Mouse (Mus musculus) lung, postnatal 4 days (tissue): Measurements from ENCODE around the gene Crip2.

ENCODE experiments used
- DNase-seq, 2 experiments: peaks; one replicate each; pipeline ENCODE4 v3.0.0; 2021

Gene Crip2

DNA sequence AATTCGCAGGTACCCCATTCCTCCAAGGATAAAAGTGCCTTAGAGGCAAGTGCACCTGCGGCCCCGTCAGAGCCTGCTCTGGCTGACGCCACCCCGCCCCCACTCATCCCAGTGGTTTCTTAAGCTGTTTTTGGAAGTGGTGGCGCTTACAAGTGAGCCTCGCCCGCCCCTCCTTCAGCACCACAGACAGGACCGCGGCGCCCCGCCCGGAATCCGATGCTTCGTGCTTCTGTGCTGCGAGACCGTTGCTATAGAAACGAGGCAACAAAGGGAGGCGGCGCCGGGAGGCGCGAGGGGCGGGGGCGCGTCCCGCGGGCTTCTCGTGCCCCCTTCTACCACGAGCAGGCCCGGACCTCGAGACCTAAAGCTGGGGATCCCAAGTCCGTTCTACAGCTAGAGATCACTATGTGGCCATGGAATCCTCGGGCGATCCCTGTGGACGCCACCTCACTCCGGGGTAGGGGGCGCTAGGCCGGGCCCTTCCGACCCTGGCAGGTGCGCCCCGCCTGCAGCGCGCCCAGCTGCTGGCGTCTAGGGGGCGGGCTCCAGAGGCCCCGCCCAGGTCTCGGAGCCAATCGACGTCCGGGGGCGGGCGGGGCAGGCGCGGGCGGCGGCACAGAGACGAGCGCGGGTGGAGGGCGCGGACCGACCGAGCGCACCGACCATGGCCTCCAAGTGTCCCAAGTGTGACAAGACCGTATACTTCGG lies at the start of gene Crip2:
TSS of gene Crip2 (plus strand) at position 329 of the 708 bp plus-strand sequence.
- peak; percentile 94 to 98 for DNase-seq

DNA sequence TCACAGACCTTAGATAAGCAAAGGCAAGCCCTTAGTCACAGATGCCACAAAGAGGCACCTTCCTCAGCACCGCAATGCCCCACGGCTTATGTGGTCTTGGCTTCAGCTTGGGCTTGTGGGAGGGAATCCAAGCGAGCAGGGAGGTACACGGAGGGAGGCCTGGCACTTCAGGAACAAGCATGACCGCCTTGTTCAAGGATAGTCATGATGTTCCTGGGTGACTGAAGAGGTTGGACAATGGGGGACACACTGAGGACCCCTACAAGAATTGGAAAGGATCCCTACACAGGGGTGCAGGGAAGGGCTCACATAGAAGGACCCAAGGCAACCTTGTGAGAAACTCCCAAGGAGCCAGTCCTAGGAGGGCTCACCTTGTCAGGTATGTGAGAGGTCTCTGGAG lies 43.0 kb upstream of the Crip2 start:
- DNase-seq = no peak

DNA sequence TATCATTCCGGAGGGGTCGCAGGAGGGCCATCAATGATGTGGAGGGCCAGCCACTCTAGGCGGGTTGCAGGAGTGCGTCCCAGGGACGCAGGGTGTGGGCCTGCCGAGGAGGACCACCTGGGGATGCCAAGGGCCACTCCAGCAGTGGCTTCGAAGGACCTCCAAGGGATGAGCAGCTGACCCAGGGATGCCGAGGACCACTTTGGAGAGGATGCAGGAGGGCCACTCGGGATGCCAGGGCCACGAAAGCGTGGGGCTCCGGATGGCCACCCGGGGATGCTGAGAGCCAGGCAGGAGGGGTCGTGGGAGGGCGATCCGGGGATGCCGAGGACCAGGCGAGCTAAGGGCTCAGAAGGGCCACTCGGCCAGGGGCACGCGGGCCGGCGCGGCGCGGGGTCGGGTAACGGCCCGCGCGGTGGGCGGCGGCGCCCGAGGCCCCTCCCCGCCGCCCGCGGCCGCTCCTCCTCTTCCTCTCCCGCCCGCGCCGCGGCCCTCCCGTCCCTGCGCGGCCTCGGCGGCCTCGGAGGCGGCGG lies 42.2 kb upstream of the Crip2 start, which contains the start of gene Mta1:
TSS of gene Mta1 (plus strand) at position 530 of the 533 bp plus-strand sequence.
- peak; percentile 55 to 73 for DNase-seq

DNA sequence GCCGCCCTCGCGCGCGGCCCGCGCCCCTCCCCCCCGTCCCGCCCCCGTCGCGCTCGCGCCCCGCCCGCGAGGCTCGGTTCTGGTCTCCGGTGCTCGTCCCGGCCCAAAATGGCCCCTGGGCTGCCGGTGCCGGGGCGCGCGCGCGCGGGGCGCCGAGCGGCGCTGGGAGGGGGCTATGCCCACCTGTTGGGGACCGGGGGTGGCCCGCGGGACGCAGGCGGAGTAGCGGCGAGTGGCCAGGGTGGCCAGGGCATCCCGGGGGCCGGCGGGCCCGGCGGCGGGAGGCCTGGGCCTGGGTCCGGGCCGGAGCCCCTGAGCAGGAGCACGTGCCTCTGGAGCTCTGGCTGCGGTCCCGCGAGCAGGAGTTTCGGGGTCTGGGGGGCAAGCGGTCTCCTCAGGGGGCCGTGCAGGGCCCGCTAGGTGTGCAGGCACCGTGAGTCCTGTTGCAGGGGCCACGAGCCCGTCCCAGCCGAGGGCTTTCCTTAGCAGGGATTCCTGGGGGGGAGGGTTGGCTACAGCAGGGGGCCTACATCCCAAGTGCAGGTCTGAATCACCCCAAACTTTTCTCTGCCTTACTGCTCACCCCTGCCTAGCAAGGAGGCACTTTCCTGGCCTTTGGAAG lies 41.4 kb upstream of the Crip2 start:
- peak; percentile 44 to 45 for DNase-seq

DNA sequence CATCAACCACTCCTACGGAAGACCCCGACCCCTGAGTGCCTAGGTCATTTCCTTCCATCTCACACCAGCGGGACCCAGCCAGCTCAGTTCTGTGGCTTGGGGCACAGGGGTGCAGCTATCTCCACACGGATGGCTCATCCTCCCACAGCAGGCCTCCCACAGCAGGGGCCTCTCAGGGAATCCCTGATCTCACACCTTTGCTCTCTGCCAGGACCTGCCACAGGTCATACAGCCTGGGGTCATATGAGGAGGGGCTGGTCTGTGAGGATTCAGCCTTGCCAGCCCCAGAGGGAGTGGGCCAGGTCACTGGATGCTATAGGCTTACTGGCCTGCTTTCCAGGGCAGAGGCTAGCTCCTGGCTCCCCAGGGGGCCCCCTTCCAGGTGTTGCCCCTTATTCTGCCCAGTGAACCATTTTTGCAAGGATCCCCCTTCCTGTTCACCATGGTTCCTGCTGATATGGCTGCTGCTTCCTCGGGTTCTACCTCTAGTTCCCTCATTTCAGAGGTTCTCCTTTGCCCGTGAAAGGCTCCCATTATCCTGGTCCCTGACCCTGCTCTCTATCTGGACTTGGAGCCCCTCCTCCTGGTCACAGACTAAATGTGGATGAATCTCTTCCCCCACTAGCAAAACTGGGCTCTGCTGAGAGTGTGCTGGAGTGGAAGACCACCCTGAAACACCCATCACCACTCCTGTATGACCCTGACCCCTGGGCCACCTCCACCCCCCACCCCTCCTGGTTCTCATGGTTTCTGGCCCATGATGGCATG lies 40.4 kb upstream of the Crip2 start:
- DNase-seq = no peak

DNA sequence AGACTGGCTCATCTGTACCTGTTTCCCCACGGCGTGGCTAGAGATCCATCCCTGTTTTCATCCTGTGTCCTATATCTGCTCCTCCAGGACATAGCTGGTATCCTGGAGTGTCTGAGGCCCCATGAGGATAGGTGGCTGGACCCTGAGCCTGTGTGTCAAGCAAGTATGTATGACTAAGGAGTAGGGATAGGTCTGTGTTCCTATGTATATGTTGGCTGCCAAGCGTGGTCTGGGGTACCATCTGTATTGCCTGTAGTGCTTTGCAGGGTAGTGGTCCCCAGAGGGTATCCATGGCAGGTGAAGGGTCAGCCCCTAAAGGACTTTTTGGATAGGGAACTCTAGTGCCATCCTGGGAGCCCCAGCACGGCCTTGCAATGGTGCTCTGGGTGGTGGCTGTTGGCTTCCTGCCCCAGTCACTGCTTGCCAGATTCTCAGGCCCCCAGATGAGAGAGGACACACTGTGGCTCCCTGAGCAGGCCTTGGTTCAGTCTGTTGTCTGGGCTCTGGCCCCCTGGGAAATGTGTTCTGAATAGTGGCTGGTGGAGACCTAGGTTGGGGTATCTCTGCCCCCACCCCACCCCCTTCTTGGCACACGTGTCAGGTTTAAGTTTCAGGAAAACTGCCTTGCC lies 39.5 kb upstream of the Crip2 start:
- DNase-seq = peak; percentile 30 to 59

DNA sequence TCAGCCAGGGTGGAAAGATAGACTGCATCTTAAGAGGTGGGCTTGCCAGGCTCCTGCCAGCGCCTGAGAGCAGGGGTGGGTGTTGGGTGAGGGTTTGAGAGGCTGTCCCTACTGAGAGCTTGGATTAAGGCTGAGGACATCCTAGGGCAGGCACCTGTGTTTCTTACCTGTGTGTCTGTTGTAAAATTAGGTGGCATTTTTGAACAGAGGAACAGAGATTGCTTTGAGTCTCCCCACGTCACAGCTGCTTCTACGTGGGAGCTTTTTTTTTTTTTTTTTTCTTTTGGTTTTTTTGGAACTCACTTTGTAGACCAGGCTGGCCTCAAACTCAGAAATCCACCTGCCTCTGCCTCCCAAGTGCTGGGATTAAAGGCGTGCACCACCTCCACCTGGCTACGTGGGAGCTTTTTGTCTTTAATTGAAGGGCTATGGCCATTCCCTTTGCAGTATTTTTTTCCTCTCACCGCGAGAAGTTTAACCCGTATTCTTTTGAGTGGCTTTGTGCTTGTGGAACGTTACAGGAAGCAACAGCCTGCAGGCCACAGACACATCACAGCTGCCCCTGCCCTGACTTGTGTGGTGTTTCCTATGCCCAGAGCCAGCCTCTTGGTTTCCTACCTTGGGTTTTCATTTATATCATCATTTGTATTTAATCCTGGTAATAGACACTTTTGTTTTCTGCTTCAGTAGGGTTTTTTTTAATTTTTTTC lies 38.6 kb upstream of the Crip2 start:
- DNase-seq = no peak

DNA sequence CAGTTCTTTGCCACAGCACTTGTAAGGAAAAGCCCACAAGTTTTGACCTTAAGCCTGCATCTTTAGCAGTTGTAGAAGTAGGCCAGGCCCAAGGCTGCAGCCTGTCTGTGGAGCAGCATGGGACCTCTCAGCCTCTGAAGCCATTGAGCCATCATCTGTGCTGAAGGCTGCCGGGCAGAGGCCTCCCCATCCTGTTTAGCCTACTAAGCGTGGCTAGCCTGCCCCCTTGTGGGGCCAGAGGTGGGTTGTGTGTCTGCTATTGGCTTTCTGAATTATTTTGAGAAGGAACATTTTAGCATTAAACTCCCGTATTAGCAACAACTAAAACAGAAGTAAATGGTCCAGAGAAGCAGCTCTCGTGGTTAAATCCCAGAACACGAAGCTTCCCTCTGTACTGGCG lies 37.6 kb upstream of the Crip2 start:
- peak; percentile 71 to 72 for DNase-seq

DNA sequence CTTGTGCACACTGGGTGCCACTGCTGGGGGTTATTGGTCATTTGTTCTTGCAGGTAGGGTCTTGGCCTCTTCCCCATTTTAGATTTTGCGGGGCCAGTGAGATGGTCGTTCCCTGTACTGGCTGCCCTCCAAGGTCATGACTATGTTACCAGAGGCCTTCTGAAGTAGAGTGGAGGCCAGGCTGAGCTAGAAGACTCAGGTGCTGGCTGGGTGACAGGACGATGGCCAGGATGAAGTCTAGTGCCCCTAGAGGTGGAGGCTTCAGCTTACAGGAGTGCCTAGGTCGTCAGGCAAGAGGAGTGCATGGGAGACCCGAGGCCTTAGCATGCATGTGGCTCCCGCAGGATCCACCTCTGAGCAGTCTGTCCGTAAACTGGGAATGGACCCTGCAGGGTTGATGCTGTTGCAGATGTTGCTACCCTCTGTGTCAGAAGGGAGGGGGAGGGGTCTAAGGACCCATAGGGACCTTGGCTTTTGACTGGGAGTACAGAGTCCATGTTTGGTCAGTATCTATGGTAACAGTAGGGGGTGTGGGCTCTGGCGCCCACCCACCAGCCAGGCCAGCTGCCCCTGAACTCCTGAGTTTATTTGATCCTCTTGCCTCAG lies 36.1 kb upstream of the Crip2 start:
- peak in 1 of 2 experiments; percentile 34 for DNase-seq

DNA sequence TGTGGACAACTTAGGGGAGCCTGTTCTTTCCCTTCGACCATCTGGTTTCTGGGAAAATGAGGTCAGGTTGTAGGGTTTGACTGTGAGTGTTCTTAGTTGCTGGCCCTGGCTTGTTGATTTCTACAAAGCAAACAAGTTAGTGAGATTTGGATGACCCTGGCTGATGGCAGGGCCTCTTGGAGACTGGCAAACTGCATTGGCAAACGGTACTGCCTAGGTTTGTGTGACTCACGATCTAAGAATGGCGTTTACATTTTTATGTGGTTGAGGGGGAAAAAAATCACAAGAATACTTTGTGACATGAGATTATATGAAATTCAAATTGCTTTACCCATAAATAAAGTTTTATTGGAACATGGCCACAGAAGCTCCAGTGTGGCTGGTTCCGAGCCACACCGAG lies 33.6 kb upstream of the Crip2 start:
- no peak for DNase-seq

DNA sequence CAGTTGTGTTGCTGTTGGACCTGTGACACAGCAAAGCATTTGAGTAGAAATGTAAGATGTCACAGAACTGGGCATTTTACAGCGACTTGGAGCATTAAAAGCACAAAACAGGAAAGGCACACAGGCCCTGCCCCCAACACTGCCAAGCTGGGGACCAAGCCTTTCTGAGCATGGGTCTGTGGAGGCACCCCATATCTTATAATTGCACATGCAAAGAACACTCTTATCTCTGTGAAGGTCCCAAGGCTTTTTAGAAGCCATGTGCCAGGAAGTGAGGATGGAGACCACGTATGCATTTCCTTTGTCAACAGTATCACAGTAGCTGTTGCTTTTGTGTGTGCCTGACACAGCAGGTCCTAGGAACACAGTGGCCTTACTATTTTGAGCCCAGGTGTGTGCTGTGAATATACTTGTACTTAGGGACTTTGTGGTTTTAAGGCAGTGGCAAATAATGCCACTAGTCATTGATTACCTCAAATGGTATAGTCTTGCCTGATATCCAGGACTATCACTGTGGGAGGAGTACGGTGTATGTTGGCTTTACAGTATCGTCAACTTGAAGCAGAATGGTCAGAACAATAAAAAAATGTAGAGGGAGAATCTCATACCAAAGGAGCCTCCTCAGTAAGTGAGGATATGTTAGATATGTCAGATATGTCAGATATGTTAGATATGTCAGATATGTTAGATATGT lies 32.5 kb upstream of the Crip2 start:
- DNase-seq = no peak

DNA sequence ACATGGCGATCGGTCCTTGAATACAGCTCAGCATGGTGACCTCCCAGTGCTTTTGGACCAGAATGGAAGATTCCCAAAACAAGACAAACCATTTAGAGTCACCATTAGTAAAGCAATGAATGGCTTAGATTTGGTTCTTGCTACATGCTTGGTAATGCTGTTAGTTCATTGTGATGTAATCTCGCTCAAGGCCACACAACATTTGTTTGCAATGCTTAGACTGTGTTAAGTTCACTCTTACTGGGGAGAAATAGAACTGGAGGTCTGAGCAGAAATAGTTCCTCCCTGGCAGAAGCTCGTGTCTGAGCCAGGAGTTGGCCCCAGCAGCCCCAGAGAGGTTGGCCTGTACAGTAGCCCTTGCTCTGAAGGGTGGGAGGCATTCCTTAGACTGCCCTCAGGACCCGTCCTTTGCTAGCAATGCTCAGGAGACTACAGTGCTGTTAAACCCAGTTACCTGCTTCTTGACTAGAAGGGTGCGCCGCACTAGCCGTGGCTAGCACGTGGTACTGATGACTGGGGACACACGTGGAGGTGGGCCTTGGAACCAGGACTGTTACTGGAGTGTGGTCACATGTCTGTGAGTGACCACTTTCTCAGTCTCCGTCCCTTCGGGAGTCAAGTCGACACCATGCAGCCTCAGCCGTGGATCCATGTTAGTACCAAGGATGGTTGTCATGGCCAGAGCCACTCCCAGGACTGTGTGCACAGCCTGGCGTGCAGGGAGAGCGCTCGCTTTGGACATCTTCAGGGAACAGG lies 31.3 kb upstream of the Crip2 start:
- DNase-seq = no peak

DNA sequence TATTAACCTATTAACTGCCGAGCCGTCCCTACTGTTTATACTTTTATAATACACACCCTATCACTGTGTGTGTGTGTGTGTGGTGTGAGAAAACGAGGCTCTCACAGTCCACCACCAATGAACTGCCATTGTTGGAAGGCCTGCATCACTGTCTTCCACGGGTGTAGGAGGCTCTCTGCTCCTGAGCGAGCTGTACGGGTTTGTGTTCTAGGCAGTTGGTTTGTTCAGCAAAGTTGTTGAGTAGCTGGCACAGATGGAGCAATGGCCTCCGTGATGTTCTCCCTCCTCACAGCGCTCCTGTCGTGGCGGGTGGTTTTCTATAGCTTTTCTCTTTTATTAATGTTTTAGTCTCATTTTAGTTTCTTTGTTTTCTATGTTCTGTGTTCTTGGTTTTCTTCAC lies 30.2 kb upstream of the Crip2 start:
- DNase-seq = no peak

DNA sequence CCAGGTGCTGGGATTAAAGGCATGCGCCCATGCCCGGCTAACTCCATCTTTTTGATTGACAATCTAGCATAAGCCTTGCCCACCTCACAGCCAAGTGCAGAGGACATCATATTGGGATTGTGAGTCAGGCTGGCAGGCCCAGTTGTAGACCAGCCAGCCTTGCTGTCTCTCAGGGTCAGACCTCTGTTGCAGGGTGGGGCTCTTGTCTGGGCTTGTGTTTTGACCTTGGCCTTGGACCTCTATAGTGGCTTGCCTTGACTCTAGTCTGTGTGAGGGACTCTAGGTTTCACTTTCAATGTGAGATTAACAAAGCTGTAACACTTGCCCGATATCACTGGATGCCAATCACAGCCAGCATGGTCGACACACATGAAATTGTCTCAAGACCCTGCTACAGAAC lies 25.9 kb upstream of the Crip2 start:
- DNase-seq = no peak

DNA sequence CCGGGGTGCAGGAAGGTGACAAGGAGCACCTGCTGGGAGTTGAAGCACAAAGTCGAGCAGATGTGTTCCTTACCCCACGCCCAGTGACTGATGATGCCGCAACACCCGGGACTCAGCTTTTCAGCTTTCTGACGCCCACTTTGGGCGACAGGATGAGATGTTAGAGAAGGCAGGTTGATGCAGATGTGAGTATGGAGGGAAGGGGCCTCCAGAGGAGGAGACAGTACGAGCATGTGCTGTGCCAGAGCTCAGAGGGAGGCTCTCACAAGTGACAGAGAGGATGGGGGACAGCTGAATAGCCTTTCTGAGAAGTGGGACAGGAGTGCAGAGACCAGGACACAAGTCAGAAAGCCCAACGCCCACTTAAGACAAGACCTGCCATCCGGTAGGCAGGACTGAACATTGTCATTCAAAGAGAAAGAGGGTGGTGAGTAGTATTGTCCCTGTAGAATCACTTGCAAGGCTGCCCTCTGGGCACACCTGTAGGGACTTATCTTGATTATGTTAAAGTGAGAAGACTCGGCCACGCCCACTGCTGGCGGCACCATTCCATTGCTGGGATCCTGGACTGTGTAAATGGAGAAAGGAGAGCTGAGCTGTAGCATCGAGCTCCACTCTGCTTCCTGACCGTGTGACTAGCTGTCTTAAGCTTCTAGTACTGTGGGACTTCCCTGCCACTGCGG lies 25.0 kb upstream of the Crip2 start:
- DNase-seq = no peak

DNA sequence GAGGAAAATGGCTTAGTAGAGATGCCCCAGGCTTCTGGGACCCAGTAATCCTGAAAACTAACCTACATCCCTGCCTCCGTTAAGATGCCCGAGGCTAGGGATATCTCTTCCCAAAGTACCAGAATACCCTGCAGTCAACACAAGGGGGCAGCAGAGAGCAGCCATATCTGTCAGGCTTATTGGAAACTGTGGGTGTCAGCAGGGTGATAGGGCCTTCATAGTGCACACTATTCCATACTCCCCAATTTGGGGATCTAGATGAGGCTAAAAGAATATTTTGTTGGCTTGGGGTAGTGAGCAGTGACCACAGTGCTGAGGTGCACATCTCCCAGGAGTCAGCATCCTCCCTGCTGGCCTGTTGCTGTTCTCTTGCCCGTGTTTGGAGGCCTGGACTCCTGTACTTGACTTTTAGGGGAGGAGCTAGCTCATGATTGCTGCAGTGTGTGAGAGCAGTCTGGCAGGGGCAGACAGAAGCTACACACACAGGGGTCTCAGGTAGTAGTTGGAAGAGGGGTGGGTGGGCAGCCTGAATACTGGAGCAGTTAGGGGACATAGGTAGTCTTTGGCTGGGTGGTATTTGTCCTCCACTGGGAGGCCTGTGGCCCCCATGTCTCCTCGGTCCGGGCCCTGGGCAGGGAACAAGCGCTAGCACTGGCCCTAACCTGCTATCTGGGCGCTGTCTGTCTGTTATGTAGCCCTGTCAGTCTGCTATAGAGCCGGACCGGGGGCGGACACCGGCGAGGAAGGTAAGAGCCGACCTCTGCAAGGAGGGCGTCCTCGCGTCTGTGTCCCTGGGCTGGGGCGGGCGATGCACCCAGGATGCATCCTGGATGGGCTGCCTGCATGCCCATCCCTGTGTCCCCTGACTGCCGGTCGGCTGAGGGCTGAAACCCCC lies 20.3 kb upstream of the Crip2 start:
- peak; percentile 72 to 87 for DNase-seq

DNA sequence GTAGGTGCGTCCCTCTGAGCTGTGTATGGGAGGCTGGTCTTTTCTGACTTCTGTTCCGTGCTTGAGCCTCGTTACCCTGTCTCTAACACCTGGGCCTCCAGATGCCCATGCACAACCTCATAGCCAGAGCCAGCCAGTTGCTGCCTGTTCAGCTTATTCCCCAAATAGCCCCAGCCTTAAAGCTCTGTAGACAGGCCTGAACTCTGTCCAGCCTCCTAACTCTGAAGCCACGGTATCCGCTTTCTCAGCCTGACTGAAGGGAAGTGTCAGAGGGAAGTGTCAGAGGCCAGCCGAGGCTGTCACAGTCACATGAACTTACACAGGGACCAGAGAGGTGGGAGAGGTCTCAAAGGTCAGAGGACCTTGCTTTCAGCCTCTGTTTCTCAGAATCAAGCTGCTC lies 15.3 kb upstream of the Crip2 start:
- no peak for DNase-seq

DNA sequence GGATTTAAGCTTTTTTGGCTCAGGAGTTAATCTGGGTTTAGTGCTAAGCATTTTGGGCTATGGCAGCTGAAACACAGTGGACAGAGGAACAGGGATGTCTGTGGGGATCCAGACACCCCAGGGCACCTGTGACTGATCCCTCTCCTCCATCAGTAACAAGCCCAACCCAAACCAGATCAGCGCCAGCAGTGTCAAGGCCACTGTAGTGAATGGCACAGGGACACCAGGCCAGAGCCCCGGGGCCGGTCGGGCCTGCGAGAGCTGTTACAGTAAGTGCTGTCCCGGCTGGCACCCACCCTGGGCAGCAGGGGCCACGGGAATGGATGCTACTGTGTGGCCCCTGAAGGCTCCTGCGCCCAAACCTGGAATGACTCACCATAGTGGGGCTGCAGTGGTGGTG lies 9.3 kb upstream of the Crip2 start:
- DNase-seq = no peak

DNA sequence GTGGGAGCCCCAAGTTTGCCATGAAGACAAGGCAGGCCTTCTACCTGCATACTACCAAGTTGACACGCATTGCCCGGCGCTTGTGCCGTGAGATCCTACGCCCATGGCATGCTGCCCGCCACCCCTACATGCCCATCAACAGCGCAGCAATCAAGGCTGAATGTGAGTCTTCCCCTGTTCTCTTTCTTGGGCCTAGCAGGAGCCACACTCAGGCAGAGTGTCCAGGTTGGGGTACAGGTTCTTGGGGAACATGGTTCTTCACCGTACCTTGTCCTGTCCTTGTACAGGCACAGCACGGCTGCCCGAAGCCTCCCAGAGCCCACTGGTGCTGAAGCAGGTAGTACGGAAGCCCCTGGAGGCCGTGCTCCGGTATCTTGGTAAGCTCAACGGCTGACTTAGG lies 8.4 kb upstream of the Crip2 start:
- DNase-seq = no peak
